Mouse (Mus musculus): ENCODE results near the gene Enc1.

DNA sequence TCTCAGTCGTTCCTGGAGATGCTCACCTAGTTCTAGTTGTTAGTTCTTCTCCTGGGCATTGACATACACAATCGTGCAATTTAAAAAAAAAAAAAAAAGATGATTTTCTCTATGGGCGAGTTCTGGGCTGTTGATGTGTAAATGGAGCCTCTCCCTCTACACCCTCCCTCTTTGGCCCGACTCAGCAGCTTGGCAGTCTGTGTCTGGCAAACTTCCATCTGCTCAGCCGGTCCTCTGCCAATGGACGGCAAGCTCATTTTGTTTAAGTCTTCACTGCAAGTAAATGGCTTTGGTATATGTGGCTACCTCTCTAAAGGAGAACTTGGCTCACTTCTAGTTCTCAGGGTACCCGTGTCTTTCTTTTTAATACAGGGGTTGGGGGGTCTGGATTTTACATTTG is 47.5 kb upstream of the Enc1 start:
- no peak for TF ChIP-seq CTCF (IDR thresholded peaks at IDR 0.05; ENCODE audit: insufficient read depth, low read length)
- TF ChIP-seq POLR2A (IDR thresholded peaks at IDR 0.05; ENCODE audit: borderline replicate concordance, extremely low read depth, low read depth, low read length) = no peak

All from lung, adult 2 months (tissue).